Mouse (Mus musculus): Measurements from ENCODE around the gene Vmn1r50. TPM values are rescaled to one million over a fixed set of nuclear protein-coding genes. Genes with fewer than 3 reads are reported as not detected.
"Not testable (repeated sequence)": the region's sequence is repeated elsewhere in the genome, so short reads cannot be mapped to it uniquely, and the experiment has no call there.

Gene Vmn1r50
- total RNA-seq (2017) = not detected in 2 replicates

GRCm38 (mm10) chr6:90101130-90101529, at the start of gene Vmn1r50:
Vmn1r50 (plus strand) TSS chr6:90101430.
- ATAC-seq (replicated peaks; ENCODE audit: low read depth, poor library complexity, severe bottlenecking) = no peak

GRCm38 (mm10) chr6:90078406-90078805, 22.8 kb upstream of the Vmn1r50 start, which contains the start of gene Vmn1r49:
Vmn1r49 (minus strand) TSS chr6:90078506.
- no peak for ATAC-seq (replicated peaks; ENCODE audit: low read depth, poor library complexity, severe bottlenecking)

DNA sequence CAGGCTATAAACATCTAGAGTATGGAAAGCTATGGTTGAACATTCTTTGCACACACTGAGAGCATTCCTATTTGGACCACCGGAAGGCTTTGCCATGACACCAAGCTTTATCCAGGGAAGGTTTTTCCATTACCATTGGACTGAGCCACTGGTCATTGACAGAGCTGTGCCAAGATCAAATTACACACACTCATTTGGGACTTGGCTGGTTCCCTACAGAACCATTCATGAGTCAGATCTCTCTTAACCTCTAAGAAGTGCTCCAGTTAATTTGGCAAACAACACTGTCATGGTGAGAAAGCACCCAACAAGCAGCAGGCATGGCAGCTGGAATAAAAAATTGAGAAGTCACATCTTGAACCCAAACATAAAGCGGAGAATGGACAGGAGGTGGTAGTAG, 664 bp upstream of the Vmn1r50 start:
- ATAC-seq (replicated peaks; ENCODE audit: low read depth, poor library complexity, severe bottlenecking) = no peak

DNA sequence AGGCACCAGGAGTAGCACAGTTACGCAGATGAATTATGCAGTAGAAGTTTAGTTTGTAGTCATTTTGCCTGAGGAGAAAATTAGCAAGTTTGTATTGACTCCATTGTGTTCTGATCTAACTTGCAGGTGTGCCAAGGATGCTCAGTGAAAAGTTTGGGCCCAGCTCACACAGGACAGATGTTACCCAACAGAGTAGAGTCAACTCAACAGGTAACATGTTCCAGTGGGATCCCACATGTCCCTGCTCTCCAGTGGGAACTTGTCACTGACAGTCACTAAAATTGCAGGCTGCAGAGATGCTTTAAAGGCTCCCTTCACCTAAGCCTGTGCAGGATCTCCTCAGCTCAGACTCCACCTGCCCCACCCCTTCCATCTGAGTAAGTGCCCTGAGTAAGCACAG, 21.1 kb downstream of the Vmn1r50 start, which contains the start of gene Vmn1r51:
TSS of gene Vmn1r51 (plus strand) at position 301 of the 400 bp plus-strand sequence.
- not testable (repeated sequence) for ATAC-seq (replicated peaks; ENCODE audit: low read depth, poor library complexity, severe bottlenecking)

Other genes starting within 250 kb of the Vmn1r50 start
- gene Vmn1r42, start 225.0 kb upstream of the Vmn1r50 start, total RNA-seq (2017) = not detected in 2 replicates
- not detected in 2 replicates for gene Vmn1r43, start 225.0 kb upstream of the Vmn1r50 start, total RNA-seq (2017)
- gene Vmn1r44, start 217.8 kb upstream of the Vmn1r50 start, total RNA-seq (2017) = not detected in 2 replicates
- not detected in 2 replicates for gene Vmn1r45, start 160.8 kb upstream of the Vmn1r50 start, total RNA-seq (2017)
- gene Vmn1r46, start 132.1 kb upstream of the Vmn1r50 start, total RNA-seq (2017) = not detected in 2 replicates
- not detected in 2 replicates for gene Vmn1r47, start 85.3 kb upstream of the Vmn1r50 start, total RNA-seq (2017)
- gene Vmn1r48, start 64.6 kb upstream of the Vmn1r50 start, total RNA-seq (2017) = not detected in 2 replicates
- gene Vmn1r49, start 22.9 kb upstream of the Vmn1r50 start, total RNA-seq (2017) = not detected in 2 replicates
- not detected in 2 replicates for gene Vmn1r51, start 21.2 kb downstream of the Vmn1r50 start, total RNA-seq (2017)
- not detected in 2 replicates for gene Vmn1r52, start 73.4 kb downstream of the Vmn1r50 start, total RNA-seq (2017)
- not detected in 2 replicates for gene V1ra8, start 101.4 kb downstream of the Vmn1r50 start, total RNA-seq (2017)
- gene Vmn1r53, start 123.0 kb downstream of the Vmn1r50 start, total RNA-seq (2017) = not detected in 2 replicates
- not detected in 2 replicates for gene Vmn1r54, start 144.9 kb downstream of the Vmn1r50 start, total RNA-seq (2017)
- gene BC048671, start 199.8 kb downstream of the Vmn1r50 start, total RNA-seq (2017) = not detected in 2 replicates
- 0.29 TPM in 1 of 2 replicates, not detected in the other for gene Chst13, start 223.8 kb downstream of the Vmn1r50 start, total RNA-seq (2017)
- gene Uroc1, start 231.9 kb downstream of the Vmn1r50 start, total RNA-seq (2017) = not detected in 2 replicates